Mouse (Mus musculus): ENCODE measurements around the gene Slc25a13. TPM values are rescaled to one million over a fixed set of nuclear protein-coding genes. Genes with fewer than 3 reads are reported as not detected.

The Slc25a13 gene
- polyA plus RNA-seq, 1 experiment: not detected

DNA sequence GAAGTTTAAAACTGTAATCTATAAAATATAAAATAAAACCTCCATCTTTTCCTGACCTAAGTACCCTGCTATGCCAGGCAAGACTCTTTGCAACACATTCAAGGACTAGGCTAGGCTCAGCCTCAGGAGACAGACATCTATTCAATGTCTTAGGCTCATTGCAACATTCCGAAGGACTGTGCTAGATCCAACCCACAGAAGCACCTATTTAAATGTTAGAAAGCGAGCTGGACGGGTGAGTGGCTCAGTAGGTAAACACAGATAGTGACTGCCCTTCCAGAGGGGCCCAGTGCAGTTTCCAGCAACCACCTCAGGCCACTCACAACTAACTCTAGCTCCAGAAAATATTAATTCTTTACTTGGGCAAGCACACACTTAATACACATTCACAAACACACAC is 123.5 kb downstream of the Slc25a13 start:
- 91% methylated on average over 3 of the region's 3 CpGs for WGBS
- Histone ChIP-seq H3K4me1 (ENCODE audit: control insufficient read depth, insufficient read depth, low read length) (no peaks in the 10 kb centered on the region), H3K4me3 (ENCODE audit: insufficient read depth, low read depth, low read length) (no peak overlapping the region), H3K27ac (ENCODE audit: insufficient read depth, low read depth, low read length) (no peak overlapping the region)
- TF ChIP-seq CTCF (IDR thresholded peaks at IDR 0.05; ENCODE audit: insufficient read depth, low read depth, low read length): no peak
- no peak for TF ChIP-seq POLR2A (IDR thresholded peaks at IDR 0.05; ENCODE audit: insufficient read depth, low read depth, low read length)

- Histone ChIP-seq H3K27ac (ENCODE audit: insufficient read depth, low read depth, low read length) (no peak overlapping the region), H3K4me3 (ENCODE audit: insufficient read depth, low read depth, low read length) (no peak overlapping the region), H3K4me1 (ENCODE audit: control insufficient read depth, insufficient read depth, low read length) (no peaks in the 10 kb centered on the region)
- WGBS: 72% methylated on average over 10 of the region's 10 CpGs
- TF ChIP-seq CTCF (IDR thresholded peaks at IDR 0.05; ENCODE audit: insufficient read depth, low read depth, low read length) (no peak), POLR2A (IDR thresholded peaks at IDR 0.05; ENCODE audit: insufficient read depth, low read depth, low read length) (no peak)
These were observed 124.5 kb downstream of the Slc25a13 start for GRCm38 (mm10) chr6:6092497-6092896.

GRCm38 (mm10) chr6:6091016-6091415 is 126.0 kb downstream of the Slc25a13 start:
- 89% methylated on average over 3 of the region's 3 CpGs for WGBS
- TF ChIP-seq POLR2A (IDR thresholded peaks at IDR 0.05; ENCODE audit: insufficient read depth, low read depth, low read length) (no peak), CTCF (IDR thresholded peaks at IDR 0.05; ENCODE audit: insufficient read depth, low read depth, low read length) (no peak)
- Histone ChIP-seq H3K27ac (ENCODE audit: insufficient read depth, low read depth, low read length) (no peak overlapping the region), H3K4me1 (ENCODE audit: control insufficient read depth, insufficient read depth, low read length) (no peaks in the 10 kb centered on the region), H3K4me3 (ENCODE audit: insufficient read depth, low read depth, low read length) (no peak overlapping the region)

DNA sequence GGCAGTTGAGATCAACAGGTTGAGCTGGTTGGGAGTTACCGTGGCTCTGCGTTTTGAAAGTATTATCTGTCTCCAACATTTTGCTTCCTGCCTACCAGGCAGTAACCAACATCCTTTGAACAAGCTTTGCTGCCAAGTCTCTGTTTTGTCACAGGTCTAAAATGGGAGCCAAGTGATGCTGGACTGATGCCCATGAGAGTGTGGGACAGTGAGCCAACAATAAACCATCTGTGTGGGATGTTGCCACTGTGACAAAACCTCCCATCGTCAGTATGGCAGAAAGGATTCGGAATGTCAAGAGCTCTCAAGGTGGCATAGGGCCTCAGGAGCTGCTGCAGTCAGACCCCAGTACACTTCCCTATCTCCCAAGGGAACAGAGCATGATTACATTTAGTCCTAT is 128.8 kb downstream of the Slc25a13 start:
- TF ChIP-seq POLR2A (IDR thresholded peaks at IDR 0.05; ENCODE audit: insufficient read depth, low read depth, low read length) (no peak), CTCF (IDR thresholded peaks at IDR 0.05; ENCODE audit: insufficient read depth, low read depth, low read length) (no peak)
- Histone ChIP-seq H3K4me3 (ENCODE audit: insufficient read depth, low read depth, low read length) (no peak overlapping the region), H3K27ac (ENCODE audit: insufficient read depth, low read depth, low read length) (no peak overlapping the region), H3K4me1 (ENCODE audit: control insufficient read depth, insufficient read depth, low read length) (no peaks in the 10 kb centered on the region)
- WGBS: 55% methylated on average over 4 of the region's 4 CpGs

- no peak overlapping the region for H3K4me3 ChIP-seq (ENCODE audit: insufficient read depth, low read depth, low read length)
- no peak overlapping the region for H3K27ac ChIP-seq (ENCODE audit: insufficient read depth, low read depth, low read length)
- no peaks in the 10 kb centered on the region for H3K4me1 ChIP-seq (ENCODE audit: control insufficient read depth, insufficient read depth, low read length)
- no peak for TF ChIP-seq POLR2A (IDR thresholded peaks at IDR 0.05; ENCODE audit: insufficient read depth, low read depth, low read length)
- TF ChIP-seq CTCF (IDR thresholded peaks at IDR 0.05; ENCODE audit: insufficient read depth, low read depth, low read length): no peak
- 90% methylated on average over 1 of the region's 1 CpGs for WGBS
These were observed 136.5 kb downstream of the Slc25a13 start for GRCm38 (mm10) chr6:6080484-6080883.

DNA sequence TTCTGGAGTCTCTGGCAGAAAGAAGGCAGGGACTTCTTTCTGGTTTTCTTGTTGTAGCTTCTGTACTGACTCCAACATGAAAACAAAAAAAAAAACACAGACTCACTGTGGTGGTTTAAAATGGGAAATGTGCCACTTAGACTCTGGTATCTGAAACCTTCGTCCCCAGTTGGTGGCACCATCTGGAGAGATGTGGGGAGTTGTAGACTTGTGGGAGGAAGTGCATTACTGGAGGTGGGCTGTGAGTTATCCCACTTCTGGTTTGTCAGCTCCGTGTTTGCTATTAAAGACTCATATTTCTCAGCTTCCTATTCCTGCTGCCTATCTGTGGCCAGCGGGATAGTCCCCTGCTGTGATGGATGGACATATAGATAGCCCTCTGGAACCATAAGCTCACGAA is 139.7 kb downstream of the Slc25a13 start:
- TF ChIP-seq CTCF (IDR thresholded peaks at IDR 0.05; ENCODE audit: insufficient read depth, low read depth, low read length) (no peak), POLR2A (IDR thresholded peaks at IDR 0.05; ENCODE audit: insufficient read depth, low read depth, low read length) (no peak)
- WGBS: 83% methylated on average over 4 of the region's 4 CpGs

DNA sequence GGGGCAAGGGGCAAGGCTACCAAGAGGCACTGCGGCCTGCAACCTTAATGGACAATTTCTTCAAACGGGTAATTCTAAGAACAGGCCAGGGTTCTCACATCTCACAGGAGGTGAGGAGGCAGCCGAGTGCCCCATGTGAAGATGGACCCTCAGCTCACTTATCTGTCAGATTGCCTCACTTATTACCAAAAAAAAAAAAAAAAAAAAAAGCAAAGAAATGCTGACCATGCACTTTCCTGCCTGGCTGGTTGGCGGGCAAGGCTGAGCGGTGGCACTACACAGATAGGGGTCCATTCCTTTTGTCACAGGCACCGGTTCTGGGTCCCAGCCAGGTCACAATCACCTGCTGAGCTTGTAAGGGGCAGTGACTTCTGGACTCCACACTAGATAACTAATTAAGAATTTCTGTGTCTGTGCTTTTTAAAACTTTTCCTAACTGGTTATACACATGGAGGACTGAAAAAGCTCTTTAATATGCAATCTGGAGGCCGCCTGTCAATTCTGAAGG is 141.0 kb downstream of the Slc25a13 start:
- no peak for TF ChIP-seq CTCF (IDR thresholded peaks at IDR 0.05; ENCODE audit: insufficient read depth, low read depth, low read length)
- TF ChIP-seq POLR2A (IDR thresholded peaks at IDR 0.05; ENCODE audit: insufficient read depth, low read depth, low read length): no peak
- no peaks in the 10 kb centered on the region for H3K4me1 ChIP-seq (ENCODE audit: control insufficient read depth, insufficient read depth, low read length)
- no peak overlapping the region for H3K4me3 ChIP-seq (ENCODE audit: insufficient read depth, low read depth, low read length)
- H3K27ac ChIP-seq (ENCODE audit: insufficient read depth, low read depth, low read length): no peak overlapping the region
- WGBS: 91% methylated on average over 7 of the region's 7 CpGs

More for the DNA sequence above, 139.7 kb downstream of the Slc25a13 start:
- no peaks in the 10 kb centered on the region for H3K4me1 ChIP-seq (ENCODE audit: control insufficient read depth, insufficient read depth, low read length)
- no peak overlapping the region for H3K27ac ChIP-seq (ENCODE audit: insufficient read depth, low read depth, low read length)
- H3K4me3 ChIP-seq (ENCODE audit: insufficient read depth, low read depth, low read length): no peak overlapping the region

DNA sequence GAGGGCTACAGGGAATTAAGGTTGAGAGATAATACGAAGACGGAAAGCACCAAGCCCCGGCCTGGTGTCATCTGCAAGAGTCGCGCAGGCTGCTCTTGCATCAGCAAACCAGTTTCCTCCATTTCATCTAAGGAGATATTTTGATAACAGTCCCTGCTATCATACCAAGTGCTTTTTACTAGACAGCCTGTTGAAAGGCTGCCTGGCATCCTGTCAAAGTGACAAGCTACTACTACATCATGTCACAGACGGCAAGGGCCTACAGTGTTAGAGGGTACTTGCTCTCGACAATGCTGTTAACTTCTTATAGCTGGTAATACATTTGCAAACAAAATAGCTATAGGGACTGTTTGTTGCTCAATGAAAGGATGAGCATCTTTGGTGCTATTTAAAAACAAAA is 145.9 kb downstream of the Slc25a13 start:
- Histone ChIP-seq H3K27ac (ENCODE audit: insufficient read depth, low read depth, low read length) (no peak overlapping the region), H3K4me3 (ENCODE audit: insufficient read depth, low read depth, low read length) (no peak overlapping the region), H3K4me1 (ENCODE audit: control insufficient read depth, insufficient read depth, low read length) (peaks cover 3% of the 10 kb centered on the region; the same call in 1 of the 2 replicates)
- WGBS: 79% methylated on average over 7 of the region's 7 CpGs
- TF ChIP-seq CTCF (IDR thresholded peaks at IDR 0.05; ENCODE audit: insufficient read depth, low read depth, low read length) (no peak), POLR2A (IDR thresholded peaks at IDR 0.05; ENCODE audit: insufficient read depth, low read depth, low read length) (no peak)

DNA sequence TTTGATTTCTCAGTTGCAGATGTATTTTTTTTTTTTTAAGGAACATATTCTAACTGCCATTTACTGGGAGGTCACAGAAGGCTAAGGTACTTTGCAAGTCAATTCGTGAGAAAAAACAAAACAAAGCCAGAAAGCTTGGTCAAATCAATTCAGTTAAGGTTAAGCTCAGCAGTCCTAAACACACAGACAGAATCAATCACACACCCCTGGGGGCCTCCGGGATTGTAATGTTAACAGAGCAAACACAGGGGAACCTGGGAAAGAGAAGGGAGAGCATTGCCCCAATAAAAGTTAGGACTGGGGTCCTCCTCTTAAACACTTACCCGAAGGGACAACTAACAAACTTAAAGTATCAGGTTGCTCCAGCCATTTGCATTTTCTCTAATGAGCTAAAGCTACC is 147.0 kb downstream of the Slc25a13 start:
- no peak for TF ChIP-seq POLR2A (IDR thresholded peaks at IDR 0.05; ENCODE audit: insufficient read depth, low read depth, low read length)
- no peak for TF ChIP-seq CTCF (IDR thresholded peaks at IDR 0.05; ENCODE audit: insufficient read depth, low read depth, low read length)
- no peak overlapping the region for H3K4me3 ChIP-seq (ENCODE audit: insufficient read depth, low read depth, low read length)
- H3K4me1 ChIP-seq (ENCODE audit: control insufficient read depth, insufficient read depth, low read length): peaks cover 3% of the 10 kb centered on the region; the same call in 1 of the 2 replicates
- WGBS: 45% methylated on average over 3 of the region's 3 CpGs
- no peak overlapping the region for H3K27ac ChIP-seq (ENCODE audit: insufficient read depth, low read depth, low read length)

GRCm38 (mm10) chr6:6067201-6067600 is 149.8 kb downstream of the Slc25a13 start:
- Histone ChIP-seq H3K4me1 (ENCODE audit: control insufficient read depth, insufficient read depth, low read length) (peaks cover 3% of the 10 kb centered on the region; the same call in 1 of the 2 replicates), H3K4me3 (ENCODE audit: insufficient read depth, low read depth, low read length) (no peak overlapping the region), H3K27ac (ENCODE audit: insufficient read depth, low read depth, low read length) (no peak overlapping the region)
- TF ChIP-seq CTCF (IDR thresholded peaks at IDR 0.05; ENCODE audit: insufficient read depth, low read depth, low read length) (no peak), POLR2A (IDR thresholded peaks at IDR 0.05; ENCODE audit: insufficient read depth, low read depth, low read length) (no peak)
- WGBS: 99% methylated on average over 6 of the region's 6 CpGs
